Mouse (Mus musculus): ENCODE measurements around the gene Bclaf1.

Gene Bclaf1

DNA sequence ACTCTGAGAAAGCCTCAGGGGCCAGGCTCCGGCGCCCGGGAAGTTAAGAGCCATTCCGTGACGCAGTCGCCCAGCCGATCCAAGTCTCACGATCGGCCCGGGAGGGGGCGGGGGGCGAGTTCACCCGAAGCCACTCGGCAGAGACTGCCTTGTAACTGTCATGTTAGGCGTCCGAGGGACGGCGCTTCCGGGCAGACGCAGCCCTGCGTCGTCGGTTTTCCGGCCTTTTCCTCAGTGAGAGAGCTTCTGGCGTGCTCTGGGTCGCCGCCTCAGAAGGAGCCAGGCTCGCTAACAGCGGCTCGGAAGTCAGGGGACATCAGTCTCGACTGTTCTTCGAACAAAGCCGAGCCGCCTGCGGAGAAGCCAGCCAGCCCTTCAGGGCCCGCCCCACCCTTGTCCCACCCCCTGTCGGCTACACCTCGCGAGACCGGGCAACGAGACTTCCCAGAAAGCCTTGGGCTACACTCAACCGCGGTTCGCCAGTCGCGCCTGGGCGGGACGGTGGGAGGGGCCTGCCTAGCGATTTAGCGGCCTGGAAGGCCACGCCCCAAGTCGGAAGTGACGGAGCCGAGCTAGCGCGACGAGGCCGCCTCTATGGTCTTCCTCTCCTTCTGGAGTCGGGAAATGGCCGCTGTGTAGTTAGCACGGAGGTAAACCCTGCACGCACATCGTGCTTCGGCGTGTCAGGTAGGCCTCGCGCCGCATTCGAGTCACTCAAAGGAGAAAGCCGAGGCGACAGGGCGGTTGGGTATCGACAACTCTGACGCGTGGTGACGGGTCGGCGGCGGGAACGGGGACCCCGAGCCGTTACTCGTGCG is at the start of gene Bclaf1:
Gene Bclaf1 (plus strand): TSS at position 552 of the 818 bp plus-strand sequence.
- peak; percentile 97 to 99 for DNase-seq (ENCODE audit: low spot score in 2 of 2)

DNA sequence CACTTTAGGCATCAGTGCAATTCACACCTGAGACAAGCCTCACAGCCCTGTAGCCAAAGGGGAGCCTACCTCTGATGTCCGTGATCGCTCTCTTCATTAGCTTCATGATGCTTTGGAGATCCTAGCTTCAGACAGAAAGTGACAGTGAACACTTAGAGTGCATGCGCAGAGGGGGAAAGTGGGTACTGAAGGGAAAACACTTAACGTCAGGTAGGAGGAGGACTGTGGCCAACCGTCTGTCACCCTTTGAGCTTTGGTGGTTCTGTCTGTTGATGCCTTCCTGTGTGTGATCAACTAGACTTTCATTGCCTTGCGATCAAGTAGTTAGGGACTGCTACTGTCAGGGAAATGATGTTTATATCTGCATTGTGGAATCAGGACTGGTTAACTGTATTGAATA is 49.4 kb upstream of the Bclaf1 start:
- no peak for DNase-seq (ENCODE audit: low spot score in 2 of 2)

DNA sequence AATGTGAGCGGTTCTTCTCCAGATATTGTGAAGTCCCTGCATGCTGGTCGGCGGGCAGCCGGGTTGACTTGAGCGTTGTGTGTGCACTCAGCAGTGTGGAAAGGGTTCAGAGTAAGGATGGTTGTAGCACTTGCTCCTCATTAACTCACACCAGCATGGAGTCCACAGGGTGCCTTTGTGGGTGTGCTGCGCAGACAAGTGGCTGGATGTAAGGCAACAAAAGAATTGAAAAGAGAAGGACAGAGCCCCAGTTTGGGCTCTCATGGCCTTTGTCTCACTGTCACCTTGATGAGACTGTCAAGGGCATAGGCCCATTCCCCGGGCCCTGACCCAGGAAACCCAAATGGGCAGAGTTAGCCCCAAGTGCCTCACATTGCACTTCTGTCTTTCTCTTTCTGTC is 47.8 kb upstream of the Bclaf1 start:
- no peak for DNase-seq (ENCODE audit: low spot score in 2 of 2)

DNA sequence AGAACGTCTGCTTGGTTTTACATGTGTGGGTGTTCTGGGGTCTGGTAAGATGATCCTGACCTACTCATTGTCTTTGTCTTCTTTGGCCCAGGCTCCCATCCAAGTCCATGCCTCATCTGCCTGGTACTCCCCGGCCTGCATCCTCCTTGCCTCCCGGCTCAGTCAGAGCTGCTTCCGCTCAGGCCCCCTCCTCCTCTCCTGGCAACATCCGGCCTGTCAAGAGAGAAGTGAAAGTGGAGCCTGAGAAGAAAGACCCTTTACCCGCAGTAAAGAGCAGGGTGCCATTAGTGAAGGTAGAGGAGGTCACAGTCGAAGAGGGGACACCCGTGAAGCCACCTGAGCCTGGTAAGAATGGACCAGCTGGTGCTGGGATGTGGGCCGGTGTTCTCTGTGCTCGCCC is 45.2 kb upstream of the Bclaf1 start:
- DNase-seq (ENCODE audit: low spot score in 2 of 2): no peak

DNA sequence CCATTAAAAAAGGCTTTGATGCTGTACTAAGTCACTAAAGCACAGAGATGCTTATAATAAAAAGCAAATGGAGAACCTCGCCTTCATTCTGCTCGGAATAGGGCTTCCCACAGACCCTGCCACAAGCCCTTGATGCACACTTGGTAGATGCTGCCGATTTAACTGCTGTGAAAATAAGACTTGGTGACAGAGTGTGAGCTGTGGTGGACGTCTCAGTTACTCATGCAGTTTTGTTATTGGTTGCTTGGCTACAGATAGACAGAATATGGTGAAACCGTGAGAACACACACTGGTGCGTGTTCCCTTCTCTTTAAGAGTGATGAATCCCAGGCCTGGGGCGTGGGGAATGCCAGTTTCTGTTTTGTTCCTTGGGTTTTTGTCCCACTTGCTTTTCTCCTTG is 43.3 kb upstream of the Bclaf1 start:
- no peak for DNase-seq (ENCODE audit: low spot score in 2 of 2)

DNA sequence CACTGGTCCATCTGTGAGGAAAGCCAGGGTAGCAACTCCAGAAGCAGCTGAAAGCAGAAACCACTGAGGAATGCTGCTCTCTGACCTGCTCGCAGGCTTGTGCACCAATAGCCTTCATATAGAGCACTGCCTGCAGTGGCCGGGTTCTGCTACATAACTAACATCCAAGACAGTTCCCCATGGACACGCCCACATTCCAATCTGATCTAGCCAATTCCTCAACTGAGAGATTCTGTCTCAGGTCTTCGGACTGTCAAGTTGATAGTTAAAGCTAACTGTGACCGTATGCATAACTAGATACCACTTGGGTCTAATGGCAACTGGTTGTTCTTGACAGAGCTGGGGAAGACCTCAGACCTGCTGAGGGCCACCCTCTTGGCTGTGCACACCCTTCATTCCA is 39.9 kb upstream of the Bclaf1 start:
- DNase-seq (ENCODE audit: low spot score in 2 of 2): no peak

DNA sequence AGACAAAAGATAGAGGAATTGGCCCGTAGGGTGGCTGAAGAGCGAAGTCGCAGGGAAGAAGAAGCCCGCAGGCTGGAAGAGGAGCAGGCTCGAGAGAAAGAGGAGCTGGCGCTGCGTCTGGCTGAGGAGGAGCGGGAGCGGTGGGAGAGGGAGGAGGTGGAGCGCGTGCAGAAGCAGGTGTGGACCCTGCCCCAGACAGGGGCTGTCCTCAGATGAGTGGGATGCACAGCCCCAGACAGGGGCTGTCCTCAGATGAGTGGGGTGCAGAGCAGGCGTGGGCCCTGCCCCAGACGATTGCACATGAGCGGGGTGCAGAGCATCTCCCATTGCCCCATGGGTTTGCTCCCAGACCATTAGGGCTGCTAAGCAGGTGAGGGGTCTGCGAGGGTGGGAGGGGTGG is 39.0 kb upstream of the Bclaf1 start:
- no peak for DNase-seq (ENCODE audit: low spot score in 2 of 2)

DNA sequence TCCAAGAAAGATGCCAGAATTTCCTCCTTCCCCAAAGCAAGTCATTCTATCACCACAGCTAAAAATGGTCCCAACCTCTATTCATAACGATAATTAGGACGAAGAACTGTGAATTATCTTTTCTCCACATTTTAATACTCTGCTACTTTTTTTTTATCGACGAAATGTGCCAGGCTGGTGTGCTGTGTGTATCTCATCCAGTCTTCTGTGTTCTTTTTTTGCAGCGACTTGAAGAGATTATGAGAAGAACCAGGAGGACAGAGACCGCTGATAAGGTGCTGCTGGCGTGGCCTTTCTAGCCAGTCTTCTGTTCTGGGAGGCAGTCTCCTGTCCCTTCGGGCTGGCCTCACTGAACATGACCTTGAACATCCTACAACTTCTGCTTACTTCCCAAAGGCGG is 38.2 kb upstream of the Bclaf1 start:
- no peak for DNase-seq (ENCODE audit: low spot score in 2 of 2)

DNA sequence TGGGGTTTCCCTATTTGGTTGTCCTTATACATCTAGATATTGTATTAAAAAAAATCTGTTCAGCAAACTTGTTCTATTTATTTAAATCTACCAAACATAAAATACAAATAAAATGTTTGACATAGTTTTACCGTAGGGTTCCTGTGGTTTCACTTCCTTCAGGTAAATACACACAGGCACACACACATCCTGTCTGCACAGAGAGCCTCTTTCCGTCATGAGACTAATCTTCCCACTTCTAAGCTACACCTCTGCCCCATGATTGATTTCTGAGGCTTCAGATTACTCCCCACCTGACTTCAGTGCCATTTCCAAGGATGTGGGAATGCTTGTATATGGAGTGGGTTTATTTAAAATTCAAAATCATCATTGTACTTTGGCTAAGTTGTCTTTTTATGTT is 30.8 kb upstream of the Bclaf1 start:
- DNase-seq (ENCODE audit: low spot score in 2 of 2): no peak

DNA sequence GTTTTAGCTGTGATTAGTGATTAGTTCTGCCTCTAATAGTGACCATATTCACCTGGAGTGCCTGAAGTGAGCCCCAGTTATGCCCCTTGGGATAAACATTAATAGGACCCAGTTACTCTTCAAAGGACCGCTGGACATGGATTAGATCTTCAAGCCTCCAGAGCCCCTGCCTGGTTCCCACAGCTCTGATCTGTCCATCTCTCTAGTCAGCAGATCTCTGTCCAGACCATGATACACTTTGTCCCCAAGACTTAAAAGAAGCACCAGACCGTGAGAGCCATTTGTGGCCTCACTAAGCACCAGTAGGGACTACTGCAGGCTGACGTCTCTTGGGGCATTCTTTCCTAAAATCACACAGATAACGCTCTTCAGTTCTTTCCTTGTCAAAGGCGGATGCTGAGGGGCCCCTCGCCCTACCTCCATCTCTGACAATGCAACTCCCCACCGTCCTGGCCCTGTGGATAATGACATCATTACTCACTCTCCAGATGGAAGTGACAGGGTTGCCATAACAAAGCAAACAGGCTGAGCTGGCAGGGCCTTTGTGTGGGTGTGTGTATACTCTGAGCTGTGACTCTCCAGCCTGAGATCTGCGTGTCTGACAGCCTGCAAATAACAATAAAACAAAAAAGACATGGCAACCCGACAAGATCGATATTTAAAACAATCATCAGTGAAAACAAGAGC is 26.8 kb upstream of the Bclaf1 start:
- DNase-seq (ENCODE audit: low spot score in 2 of 2): peak in 1 of 2 experiments; percentile 63

DNA sequence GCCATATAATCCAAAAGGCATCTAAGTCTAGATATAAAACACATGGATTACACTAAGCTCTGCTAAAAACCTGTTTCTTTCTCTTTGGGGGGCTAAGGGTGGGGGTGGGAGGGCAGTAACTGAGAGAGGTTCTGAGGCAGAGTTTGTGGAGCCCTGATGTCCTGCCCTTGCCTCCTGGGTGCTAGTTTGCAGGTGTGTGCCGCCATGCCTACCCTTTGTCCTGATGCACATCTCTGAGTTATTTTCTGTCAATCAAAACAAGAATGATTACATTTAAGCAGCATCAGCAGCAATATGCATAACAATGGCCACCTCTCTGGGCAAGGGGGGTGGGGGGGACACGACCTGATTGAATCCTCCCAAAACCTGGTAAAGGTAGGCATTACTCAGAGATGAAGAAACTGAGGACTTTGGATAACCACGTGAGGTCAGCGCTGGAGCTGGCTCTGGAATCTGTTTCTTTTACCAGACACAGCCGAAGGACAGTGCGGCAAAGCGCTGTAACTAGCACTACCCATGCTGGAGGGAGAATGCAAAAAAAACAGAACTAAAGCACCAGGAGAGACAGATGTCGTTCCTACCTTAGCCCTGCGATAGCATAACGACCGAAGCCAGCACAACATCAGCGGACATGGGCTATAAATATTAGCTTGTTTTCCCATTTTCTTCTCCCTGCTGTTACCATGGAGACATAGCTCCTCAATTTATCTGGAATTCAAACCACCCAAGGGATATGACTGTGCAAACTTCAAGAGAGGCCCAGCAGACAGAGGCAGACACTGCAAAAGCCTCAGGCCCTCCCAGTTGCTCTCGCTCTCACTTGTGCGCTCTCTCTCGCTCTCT is 26.1 kb upstream of the Bclaf1 start:
- DNase-seq (ENCODE audit: low spot score in 2 of 2): peak in 1 of 2 experiments; percentile 26

DNA sequence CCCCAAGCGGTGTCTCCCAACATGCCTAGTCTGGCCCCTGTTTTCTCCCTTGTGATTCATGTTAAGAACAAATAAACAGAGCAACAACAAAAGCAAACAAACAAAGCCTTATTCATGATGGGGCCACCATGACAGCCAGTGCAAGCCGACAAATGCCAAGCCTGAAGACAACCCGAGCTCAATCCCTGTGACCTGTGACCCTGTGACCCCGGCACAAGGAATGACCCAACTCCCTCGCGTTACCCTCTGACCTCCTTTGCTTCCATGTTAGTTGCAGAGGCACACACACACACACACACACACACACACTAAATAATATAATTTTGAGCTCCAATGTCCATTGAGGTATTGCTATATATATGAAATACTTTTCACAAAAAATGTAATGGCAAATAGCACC is 24.9 kb upstream of the Bclaf1 start:
- no peak for DNase-seq (ENCODE audit: low spot score in 2 of 2)

DNA sequence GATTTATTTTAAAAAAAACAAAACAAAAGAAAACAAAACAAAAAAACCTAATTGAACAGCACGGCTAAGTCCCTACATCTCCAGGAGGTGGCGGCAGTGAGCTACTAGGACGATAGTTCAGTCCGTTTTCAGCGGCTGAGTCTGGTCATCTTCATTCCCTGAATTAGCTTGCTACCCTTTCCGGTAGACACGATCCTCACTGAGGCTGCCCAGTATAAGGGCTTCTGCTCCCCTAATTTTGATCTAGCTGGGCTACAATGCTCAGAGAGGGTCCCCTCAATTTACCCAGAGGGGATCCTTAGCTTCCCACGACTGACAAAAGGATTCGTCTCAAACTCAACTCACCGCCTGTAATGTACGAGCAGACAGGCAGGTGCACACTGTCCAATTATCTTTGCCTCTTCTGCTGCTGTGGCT is 21.8 kb upstream of the Bclaf1 start:
- DNase-seq (ENCODE audit: low spot score in 2 of 2): peak in 1 of 2 experiments; percentile 75

DNA sequence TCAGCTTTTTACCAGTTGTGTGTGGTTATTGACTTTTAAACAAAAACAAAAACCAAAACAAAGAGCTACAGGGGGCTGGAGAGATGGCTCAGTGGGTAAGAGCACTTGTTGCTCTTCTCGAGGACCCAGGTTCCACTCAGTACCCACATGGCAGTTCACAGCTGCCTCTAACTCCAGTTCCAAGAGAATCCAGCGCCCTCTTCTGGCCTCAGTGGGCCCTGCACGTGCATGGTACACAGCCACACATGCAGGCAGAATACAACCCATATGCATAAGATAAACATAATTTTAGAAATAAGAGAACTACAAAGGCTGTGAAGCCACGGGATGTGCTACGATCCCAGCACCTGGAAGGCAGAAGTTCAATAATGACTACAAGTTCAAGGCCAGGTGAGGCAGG is 16.3 kb upstream of the Bclaf1 start:
- no peak for DNase-seq (ENCODE audit: low spot score in 2 of 2)

DNA sequence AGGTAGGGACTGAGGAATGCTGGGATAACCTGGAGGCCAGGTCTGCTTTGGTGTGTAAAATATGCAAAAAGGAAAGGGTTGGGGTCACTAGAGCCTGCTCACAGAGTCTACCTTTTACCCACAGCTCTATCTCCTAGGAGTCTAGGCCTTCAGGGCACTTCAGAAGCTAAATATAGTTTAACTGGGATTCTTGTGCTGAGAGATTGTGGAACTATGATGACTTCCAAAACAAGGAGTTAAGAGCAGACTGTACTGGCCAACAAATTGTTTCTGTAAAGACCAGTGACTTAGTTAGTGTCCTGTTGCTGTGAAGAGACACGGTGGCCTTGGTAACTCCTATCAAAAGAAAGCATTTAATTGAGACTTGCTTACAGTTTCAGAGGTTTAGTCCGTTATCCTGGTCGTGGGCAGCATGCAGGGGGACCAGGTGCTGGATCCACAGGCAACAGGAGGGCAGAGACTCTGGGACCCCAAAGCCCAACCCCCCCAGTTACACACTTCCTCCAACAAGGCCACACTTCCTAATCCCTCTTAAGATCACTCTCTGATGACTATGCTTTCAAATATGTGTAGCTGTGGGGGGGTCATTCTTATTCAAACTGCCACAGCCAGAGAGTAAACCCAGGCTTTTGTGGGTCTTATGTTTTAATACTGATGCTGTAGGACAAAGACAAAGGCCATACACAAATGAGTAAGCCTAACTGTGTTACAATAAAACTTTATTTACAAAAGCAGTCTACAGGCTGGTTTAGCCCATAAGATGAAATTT is 13.9 kb upstream of the Bclaf1 start:
- DNase-seq (ENCODE audit: low spot score in 2 of 2): no peak

DNA sequence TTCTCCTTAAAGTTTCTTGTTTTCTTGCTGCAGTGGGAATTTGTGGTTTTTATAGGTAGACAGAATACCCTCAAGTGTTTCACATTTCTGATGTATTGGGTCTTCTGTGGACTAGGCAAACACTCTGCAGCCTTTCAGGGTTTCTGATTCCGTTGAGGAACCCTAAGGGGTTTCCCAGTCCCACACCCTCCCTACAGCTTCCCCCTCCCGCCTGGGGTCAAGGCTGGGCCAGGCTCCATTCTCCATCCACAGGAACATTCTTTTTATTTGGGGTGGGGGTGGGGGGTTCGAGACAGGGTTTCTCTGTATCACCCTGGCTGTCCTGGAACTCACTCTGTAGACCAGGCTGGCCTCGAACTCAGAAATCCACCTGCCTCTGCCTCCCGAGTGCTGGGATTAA is 13.2 kb upstream of the Bclaf1 start:
- no peak for DNase-seq (ENCODE audit: low spot score in 2 of 2)

DNA sequence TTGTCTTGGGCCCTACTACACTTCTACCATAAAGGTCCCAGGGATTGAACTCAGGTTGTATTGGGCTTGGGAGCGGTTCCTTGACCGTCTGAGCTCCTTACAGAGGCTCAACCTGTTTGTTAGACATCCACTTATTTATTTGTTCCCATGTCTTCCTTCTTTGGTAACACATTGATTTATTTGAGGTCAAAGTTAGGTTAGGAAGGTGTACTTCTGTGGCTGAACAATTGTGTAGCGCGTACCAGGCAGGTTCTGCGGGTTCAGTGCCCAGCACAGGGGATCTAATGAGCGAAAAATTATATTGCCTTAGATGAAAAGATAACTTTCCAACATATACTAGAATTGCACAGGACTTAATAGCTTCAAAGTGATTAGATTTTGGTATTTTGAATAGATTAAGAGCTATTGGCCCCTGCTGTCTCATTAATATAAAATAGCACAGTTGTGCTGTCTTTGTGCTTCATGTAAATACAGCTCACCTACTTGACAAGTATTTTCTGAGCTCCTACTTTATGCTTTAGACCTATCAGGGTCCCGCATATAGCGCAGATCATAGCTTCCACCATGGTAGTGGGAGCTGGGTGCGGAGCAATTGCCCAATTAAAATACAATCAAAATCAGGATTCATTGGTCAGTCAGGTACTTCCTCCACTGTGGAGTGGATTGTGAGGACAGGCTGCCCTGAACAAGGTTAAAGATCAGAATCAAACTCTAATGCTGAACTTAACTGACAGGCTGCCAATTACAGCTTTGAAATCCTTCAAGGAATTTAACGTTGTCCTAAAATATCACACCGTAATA is 1.1 kb upstream of the Bclaf1 start:
- no peak for DNase-seq (ENCODE audit: low spot score in 2 of 2)

DNA sequence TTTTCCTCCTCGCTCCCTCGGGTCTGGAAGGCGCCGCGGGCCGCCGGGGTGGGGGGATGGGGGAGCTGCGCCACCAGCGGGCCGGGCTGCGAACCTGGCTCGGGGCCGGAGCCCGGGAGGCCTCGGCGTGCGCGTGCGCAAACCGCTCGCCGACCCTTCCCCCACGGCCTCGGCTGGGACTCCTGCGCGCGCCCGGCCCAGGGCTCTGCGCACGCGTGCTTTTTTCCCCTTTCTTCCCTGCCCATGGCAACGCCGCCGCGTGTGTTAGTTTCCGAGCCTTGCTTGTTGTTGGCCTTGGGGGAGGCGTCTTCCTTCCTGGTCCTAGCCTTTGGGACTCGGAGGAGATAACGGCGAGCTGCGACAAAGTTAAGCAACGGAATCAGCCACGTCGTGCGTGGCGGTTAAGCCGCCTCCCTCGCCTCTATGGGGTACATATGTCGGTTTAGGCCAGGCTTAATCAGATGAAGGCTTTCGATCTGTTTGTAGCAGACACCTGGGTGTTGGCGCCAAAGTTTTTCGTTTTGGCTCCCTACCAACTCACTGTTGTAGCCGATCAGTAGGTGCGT is 550 bp downstream of the Bclaf1 start:
- peak; percentile 62 to 87 for DNase-seq (ENCODE audit: low spot score in 2 of 2)

DNA sequence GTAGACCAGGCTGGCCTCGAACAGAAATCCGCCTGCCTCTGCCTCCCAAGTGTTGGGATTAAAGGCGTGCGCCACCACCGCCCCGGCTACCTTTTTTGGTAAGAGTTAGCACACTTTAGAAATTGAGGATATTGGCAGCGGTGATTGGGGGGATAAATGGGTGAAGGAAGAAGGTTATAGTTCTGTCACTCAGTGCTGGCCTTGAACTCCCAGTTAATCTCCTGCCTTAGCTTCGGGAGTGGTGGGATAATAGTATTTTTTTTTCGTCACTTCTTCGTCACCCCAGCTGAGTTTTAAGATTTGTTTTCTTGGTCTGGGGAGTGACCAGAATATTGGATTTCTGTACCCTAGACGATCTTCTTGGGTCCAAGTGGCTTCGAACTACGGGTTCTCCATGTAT is 1.2 kb downstream of the Bclaf1 start:
- DNase-seq (ENCODE audit: low spot score in 2 of 2): no peak

DNA sequence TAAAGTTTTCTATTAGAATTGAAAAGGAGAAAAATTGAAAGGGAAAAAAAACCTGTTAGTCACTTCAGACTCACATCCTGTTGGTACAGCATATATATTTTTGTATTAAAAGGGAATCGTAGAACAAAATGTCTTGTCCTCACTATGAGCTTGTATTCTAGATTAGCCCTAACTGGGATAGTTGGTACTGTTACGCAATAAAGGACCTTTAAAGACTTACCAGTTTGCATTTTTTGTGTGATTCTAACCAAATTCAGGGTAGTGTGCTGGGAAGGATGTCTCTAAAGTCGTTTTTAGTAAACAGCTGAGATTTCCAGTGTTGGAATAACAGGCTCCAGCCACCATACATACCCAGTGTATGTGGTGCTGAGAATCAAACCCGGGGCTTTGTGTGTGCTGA is 1.7 kb downstream of the Bclaf1 start:
- DNase-seq (ENCODE audit: low spot score in 2 of 2): no peak

DNA sequence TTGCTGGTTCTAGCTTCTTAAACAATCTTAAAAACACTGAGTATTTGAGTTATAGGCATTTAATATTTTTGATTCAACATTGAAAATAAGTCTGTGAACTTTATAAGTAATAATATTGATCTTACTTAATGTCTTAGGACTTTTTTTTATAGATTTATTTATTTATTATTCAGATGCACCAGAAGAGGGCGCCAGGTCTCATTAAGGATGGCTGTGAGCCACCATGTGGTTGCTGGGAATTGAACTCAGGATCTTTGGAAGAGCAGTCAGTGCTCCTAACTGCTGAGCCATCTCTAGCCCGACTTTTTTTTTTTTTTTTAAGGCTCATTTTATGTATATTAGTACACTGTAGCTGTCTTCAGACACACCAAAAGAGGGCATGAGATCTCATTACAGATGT is 2.5 kb downstream of the Bclaf1 start:
- DNase-seq (ENCODE audit: low spot score in 2 of 2): no peak
